Mouse (Mus musculus): ENCODE results near the gene Atg3.

Gene Atg3

DNA sequence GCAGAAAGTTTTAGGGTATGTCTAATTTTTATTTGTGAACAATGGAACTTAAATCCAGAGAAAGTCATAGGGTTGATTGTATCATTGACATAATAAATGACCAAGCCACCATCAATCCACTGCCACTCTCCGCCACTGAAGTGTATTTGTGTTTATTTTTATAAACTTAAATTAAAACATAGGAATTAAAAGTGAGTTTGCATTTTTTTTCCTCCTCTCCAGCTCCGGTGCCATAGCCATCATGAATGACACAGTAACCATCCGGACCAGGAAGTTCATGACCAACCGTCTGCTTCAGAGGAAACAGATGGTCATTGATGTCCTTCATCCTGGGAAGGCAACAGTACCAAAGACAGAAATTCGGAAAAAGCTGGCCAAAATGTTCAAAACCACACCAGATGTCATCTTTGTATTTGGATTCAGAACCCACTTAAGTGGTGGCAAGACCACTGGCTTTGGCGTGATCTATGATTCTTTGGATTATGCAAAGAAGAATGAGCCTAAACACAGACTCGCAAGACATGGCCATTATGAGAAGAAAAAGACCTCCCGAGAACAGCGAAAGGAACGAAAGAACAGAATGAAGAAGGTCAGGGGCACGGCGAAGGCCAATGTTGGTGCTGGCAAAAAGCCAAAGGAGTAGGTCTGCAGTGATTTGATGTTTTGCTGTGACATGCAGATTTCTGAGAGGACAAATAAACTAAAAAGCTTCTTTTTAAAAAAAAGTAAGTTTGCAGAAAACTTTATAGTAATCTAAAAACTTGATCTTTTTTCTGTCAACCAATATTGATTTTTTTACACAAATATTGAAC lies 46.5 kb downstream of the Atg3 start:
- DNase-seq: no peak

DNA sequence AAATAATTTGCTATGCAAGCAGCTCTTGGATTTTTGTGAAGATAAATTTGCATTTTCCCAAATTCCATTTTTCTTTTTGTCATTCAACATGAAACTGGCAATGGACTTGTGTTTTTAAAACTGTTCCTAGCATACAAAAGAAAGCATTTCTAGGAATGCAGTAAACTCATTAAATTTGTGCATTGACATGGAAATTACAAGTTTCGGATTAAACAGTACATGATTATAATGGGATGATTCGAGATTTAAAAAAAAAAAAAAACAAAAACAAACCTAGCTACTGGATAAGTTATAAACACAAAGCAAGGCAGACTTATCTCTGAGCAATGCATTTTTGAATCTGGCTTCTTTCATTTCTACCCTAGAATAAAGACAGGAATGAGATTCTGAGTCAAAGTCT lies 63.4 kb downstream of the Atg3 start:
- DNase-seq: no peak

DNA sequence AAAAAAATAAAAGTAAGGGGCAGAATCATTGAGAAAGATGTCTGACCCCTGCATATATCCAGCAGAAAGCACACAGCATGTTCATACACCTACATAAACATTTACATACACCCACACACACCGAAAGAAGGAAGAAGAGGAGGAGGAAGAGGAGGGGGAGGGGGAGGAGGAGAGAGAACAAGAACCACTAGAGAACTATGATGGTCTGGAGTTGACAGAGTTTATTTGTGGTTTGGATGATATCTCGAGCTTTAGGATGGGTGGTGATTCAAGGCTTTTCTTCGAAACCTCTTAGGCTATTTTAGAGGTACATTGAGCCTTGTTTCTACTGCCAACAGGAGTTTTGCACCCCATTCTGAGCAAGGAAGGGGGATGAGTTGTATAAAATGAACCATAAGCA lies 64.2 kb downstream of the Atg3 start:
- DNase-seq: no peak

DNA sequence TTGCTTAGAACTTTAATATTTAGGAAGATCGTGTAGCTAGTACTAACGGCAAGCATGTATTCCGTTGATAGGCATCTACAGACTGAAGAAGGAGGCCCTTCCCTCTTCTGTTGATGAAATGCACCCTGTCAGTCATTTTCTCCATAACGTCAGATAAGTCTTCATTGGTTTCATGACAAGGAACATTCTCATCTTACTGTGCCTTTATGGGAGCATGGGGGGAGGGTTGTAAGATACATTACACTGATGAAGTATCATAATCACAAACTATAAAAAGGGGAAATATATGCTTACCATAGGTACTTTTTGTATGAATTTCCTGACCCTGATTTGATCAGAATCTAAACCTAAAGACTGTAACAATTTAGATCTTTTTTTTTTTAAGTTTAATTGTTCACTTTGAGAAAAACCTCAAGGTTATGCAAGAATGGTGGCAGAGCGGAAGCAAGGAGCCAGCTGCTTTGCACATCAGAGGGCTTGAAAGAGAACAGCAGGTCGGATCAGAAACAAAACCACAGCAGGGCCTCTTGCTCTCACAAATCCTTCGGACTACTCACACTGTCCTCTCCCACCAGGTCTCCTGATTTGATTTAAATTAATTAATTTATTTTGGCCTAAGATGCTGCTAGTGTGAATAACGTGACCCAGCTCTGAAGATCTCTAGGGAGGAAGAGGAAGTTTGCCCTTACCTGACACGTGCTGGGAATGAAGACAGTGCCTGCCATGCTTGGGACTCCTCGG lies 65.2 kb downstream of the Atg3 start, which contains the start of gene Btla:
Gene Btla, plus strand, starts transcription at position 668 of the 741 bp plus-strand sequence.
- DNase-seq: no peak

DNA sequence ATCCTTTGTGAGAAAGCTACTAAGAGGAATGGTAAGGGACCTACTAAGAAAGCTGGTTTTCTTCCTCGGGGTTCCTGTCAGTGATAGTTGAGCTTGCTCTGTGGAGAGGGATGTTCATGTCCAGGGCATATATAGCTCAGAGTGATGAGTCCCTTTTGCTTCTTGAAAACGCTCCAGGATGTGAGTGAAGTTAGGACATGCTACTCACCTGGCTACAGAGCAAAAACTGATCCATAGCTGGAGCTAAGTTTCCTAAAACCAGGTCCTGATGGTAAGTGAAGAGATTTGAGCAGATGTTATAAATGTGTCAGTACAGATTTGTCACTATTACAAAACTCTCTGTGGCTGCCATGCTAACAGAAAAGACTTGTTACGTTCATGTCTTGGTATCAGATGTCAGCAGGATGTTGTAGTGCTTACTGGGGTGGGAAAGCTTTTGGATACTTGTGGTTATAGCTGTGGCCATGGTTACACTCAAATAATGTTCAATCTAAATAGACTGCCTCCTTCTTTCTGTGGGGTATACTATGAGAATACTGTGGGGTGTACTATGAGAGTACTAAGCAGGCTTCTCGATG lies 65.9 kb downstream of the Atg3 start:
- DNase-seq: no peak

DNA sequence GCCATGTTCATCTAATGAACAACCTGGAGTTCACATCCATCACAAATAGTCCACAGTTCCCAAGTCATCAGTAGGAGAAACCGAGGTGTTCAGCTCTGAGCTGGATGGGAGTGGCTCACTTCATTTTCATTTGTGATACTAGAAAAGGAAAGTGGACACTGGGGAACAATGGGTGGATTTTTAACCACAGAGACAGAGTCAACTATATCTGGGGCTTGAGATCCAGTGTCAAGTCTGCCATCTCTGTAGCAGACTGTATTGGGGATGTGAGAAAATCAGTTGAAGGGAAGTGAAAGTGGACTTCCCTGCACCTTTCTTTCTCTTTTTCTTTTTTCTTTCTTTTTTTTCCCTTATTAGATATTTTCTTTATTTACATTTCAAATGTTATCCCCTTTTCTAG lies 68.4 kb downstream of the Atg3 start:
- no peak for DNase-seq

DNA sequence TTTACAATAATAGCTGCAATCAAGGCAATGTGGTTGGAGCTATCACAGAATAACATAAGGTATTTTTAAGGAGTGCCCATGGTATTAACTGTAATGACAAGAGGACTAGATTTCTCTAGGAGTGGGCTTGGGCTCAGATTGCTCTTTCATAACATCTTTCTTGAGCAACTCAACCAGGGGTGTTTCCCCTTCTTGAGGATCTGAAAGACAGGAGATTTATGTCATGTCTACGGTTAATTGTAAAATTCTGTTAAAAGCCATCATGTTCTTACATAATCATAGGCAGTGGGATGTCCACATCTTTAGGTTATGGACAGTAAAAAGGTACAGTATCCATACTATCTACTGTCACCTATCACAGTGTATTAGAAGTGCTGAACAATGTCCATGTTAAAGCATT lies 72.7 kb downstream of the Atg3 start:
- no peak for DNase-seq

DNA sequence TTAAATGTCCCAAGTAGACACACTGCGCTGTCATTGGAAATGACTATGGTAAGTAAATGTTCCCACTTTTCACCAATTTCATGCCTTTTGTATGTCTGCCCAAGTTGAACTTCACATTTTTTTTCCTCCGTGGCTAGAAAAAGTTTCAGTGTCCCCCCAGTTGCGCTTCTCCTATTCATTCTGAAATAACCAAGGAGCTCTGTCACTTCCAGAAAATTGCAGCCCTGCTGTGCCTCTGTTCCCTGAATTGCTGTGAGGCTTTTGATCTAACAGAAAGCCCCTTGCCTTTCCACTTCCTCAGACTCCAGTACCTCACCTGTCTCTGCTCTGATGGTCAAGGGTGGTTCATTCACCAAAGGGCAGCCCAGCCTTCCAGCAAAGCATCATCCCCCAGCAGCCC lies 74.4 kb downstream of the Atg3 start:
- no peak for DNase-seq

Measured in right cerebral cortex, postnatal 25 days (tissue).